ENCODE assay signal across 25 mouse cellular contexts in the genomic region with DNA sequence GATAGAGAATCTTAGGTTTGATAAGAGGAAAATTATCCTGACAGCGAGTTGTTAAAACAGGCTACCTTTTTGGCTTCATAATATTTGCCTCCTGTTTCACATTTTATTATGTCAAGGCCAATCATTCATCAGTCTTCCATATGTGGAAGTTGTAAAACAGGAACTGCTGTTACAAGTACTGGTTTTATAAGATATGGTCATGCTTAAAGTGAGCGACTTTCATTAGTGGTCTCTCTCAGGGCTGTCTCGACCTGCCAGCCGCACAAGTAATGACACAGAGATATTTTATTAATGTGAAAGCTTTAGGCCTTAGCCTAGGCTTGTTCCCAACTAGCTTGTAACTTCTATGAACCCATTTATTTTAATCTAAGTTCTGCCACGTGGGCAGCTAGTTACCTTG.
"Had no signal": no experiment of that assay in that cellular context is flagged by ENCODE, and none has a peak within 500 bp of the region (broad histone marks: within the 10 kb centered on the region; RNA-seq: fewer than 3 reads in every experiment).

No protein-coding gene starts in this region.

- H3K36me3 ChIP-seq: liver, embryonic 12.5 days; liver, embryonic 15.5 days; lung, embryonic 15.5 days; midbrain, embryonic 10.5 days; midbrain, embryonic 13.5 days; neural tube, embryonic 13.5 days had no signal

- H3K4me3 ChIP-seq: layer of hippocampus, adult 2 months; left cerebral cortex, adult 2 months; liver, embryonic 12.5 days; liver, embryonic 15.5 days; lung, embryonic 15.5 days; megakaryocyte, embryonic 14.5 days; midbrain, embryonic 10.5 days; midbrain, embryonic 13.5 days; myocyte; neural tube, embryonic 13.5 days had no signal

- DNase-seq: kidney, adult 18-20 months; kidney, adult 9 months; kidney, postnatal 25 days; layer of hippocampus, postnatal 36 days; liver; lung, adult 18-20 months; lung, postnatal 10 days; lung, postnatal 36 days; retina, postnatal 1 day; right cerebral cortex, postnatal 25 days; spleen, adult 18-20 months; thymus, adult 18-20 months; thymus, postnatal 4 days had no signal

- H3K4me1 ChIP-seq: liver, embryonic 12.5 days; liver, embryonic 15.5 days; lung, embryonic 15.5 days; megakaryocyte, embryonic 14.5 days; neural tube, embryonic 13.5 days had no signal

- ATAC-seq: intestine, embryonic 16.5 days; liver, embryonic 12.5 days; midbrain, embryonic 13.5 days; midbrain, embryonic 16.5 days had no signal

- H3K4me2 ChIP-seq: liver, embryonic 12.5 days; liver, embryonic 15.5 days; lung, embryonic 15.5 days; midbrain, embryonic 13.5 days; neural tube, embryonic 13.5 days had no signal

- H3K9me3 ChIP-seq: liver, embryonic 12.5 days; liver, embryonic 15.5 days; lung, embryonic 15.5 days; megakaryocyte, embryonic 14.5 days; midbrain, embryonic 10.5 days; midbrain, embryonic 13.5 days; neural tube, embryonic 13.5 days had no signal

- H3K27ac ChIP-seq: layer of hippocampus, adult 2 months; left cerebral cortex, adult 2 months; liver, embryonic 12.5 days; liver, embryonic 15.5 days; lung, embryonic 15.5 days; midbrain, embryonic 10.5 days; midbrain, embryonic 13.5 days; neural tube, embryonic 13.5 days had no signal

- H3K9ac ChIP-seq: liver, embryonic 12.5 days; liver, embryonic 15.5 days; lung, embryonic 15.5 days; midbrain, embryonic 13.5 days; neural tube, embryonic 13.5 days had no signal

- H3K27me3 ChIP-seq: liver, embryonic 12.5 days; liver, embryonic 15.5 days; lung, embryonic 15.5 days; megakaryocyte, embryonic 14.5 days; midbrain, embryonic 13.5 days; neural tube, embryonic 13.5 days had no signal
